18 mouse cellular contexts compared by ENCODE assay signal in genomic region chr2:126815822-126816221, GRCm38 (mm10). TPM values are rescaled to one million over a fixed set of nuclear protein-coding genes. Genes with fewer than 3 reads are reported as not detected.
A peak's percentile ranks its signal among the peaks of the same experiment; 100 is the strongest.
DNase-seq lines count a peak whose midpoint lies in the region; ATAC-seq and TF ChIP-seq lines count a peak whose summit lies in the region.
"Had no signal": no experiment of that assay in that cellular context is flagged by ENCODE, and none has a peak within 500 bp of the region (broad histone marks: within the 10 kb centered on the region; RNA-seq: fewer than 3 reads in every experiment).

No protein-coding gene starts in this region.

- no peak for ATAC-seq in heart, embryonic 14.5 days (ENCODE audit: insufficient number of reproducible peaks, insufficient read depth, low FRiP score, low read depth)
- peak; percentile 46 for ATAC-seq in liver, embryonic 15.5 days (ENCODE audit: insufficient read depth)
- no peak for ATAC-seq in forebrain, embryonic 14.5 days
- ATAC-seq: forebrain, embryonic 16.5 days had no signal

- H3K27ac ChIP-seq in heart, embryonic 14.5 days (replicated peaks in 1 of 2; ENCODE audit: control insufficient read depth in 1 of 2, insufficient read depth in 1 of 2, low read depth in 2 of 2, low read length in 2 of 2), result peak overlapping the region; percentile 8 to 67; a peak in 3 of 4 replicates
- H3K27ac ChIP-seq in liver, embryonic 15.5 days (replicated peaks), result peak overlapping the region; percentile 61
- no peak overlapping the region for H3K27ac ChIP-seq in forebrain, embryonic 14.5 days (ENCODE audit: low read depth, low read length)
- H3K27ac ChIP-seq: embryonic facial prominence, embryonic 15.5 days; hindbrain, embryonic 12.5 days; layer of hippocampus, adult 2 months had no signal

- intact Hi-C loops in heart, postnatal 25 days (cut with DNase I), result loop anchor here (10.0 kb wide), 1 partner anchor 409 kb away; no protein-coding TSS in a partner anchor
- intact Hi-C loops in left cerebral cortex, postnatal 14 days (cut with DNase I), result no loop called here

- TF ChIP-seq CTCF in brain, embryonic 14.5 days (IDR thresholded peaks at IDR 0.05; ENCODE audit: borderline replicate concordance, extremely low read depth, insufficient read depth, insufficient read length), result no peak

- H3K36me3 ChIP-seq in heart, embryonic 14.5 days (ENCODE audit: control insufficient read depth, insufficient read depth, low read length), result peaks cover 77% of the 10 kb centered on the region
- peaks cover 58% of the 10 kb centered on the region for H3K36me3 ChIP-seq in liver, embryonic 15.5 days (replicated peaks)
- H3K36me3 ChIP-seq in forebrain, embryonic 14.5 days (ENCODE audit: control insufficient read depth, insufficient read depth, low read length), result peaks cover 57% of the 10 kb centered on the region

- no peak overlapping the region for H3K9ac ChIP-seq in heart, embryonic 14.5 days (ENCODE audit: low read length)
- no peak overlapping the region for H3K9ac ChIP-seq in liver, embryonic 15.5 days
- H3K9ac ChIP-seq in forebrain, embryonic 14.5 days (ENCODE audit: low read length), result no peak overlapping the region
- H3K9ac ChIP-seq: embryonic facial prominence, embryonic 15.5 days; hindbrain, embryonic 12.5 days had no signal

- 0 out of 4 replicates have a peak, but pooled peaks cover 0 to 3% of the 10 kb centered on the region in 2 experiments for H3K4me1 ChIP-seq in heart, embryonic 14.5 days (ENCODE audit: control insufficient read depth in 2 of 2, insufficient read depth in 2 of 2, low read length in 2 of 2)
- H3K4me1 ChIP-seq in liver, embryonic 15.5 days (replicated peaks), result peaks cover 37% of the 10 kb centered on the region
- H3K4me1 ChIP-seq in forebrain, embryonic 14.5 days (ENCODE audit: control insufficient read depth, insufficient read depth, low read length), result no peaks in the 10 kb centered on the region
- H3K4me1 ChIP-seq: embryonic facial prominence, embryonic 15.5 days; hindbrain, embryonic 12.5 days had no signal

- H3K4me3 ChIP-seq in heart, embryonic 14.5 days (ENCODE audit: control insufficient read depth in 1 of 2, insufficient read depth in 1 of 2, low read depth in 1 of 2, low read length in 2 of 2), result no peak overlapping the region
- no peak overlapping the region for H3K4me3 ChIP-seq in liver, embryonic 15.5 days (replicated peaks)
- no peak overlapping the region for H3K4me3 ChIP-seq in forebrain, embryonic 14.5 days (ENCODE audit: low read depth, low read length)
- H3K4me3 ChIP-seq: embryonic facial prominence, embryonic 15.5 days; hindbrain, embryonic 12.5 days; layer of hippocampus, adult 2 months had no signal

- peak overlapping the region; percentile 26 for H3K4me2 ChIP-seq in heart, embryonic 14.5 days (ENCODE audit: low read length)
- no peak overlapping the region for H3K4me2 ChIP-seq in liver, embryonic 15.5 days
- H3K4me2 ChIP-seq in forebrain, embryonic 14.5 days (ENCODE audit: low read length), result no peak overlapping the region
- H3K4me2 ChIP-seq: embryonic facial prominence, embryonic 15.5 days; hindbrain, embryonic 12.5 days had no signal

- peak; percentile 80 for DNase-seq in heart, adult 11 months
- no peak for DNase-seq in heart, postnatal 25 days (ENCODE audit: low spot score)
- DNase-seq in brain, embryonic 14.5 days (ENCODE audit: low read depth), result peak; percentile 11
- DNase-seq in forebrain, embryonic 14.5 days (ENCODE audit: low spot score), result no peak
- DNase-seq in left cerebral cortex, postnatal 14 days (ENCODE audit: low spot score in 2 of 2), result no peak
- no peak for DNase-seq in kidney, postnatal 10 days
- DNase-seq: adrenal gland, adult 2 months; B cell, adult 2 months; cerebellum, postnatal 14 days; kidney, adult 8-10 months; lung, adult 18-20 months had no signal

- 4% methylated on average over 1 of the region's 1 CpGs for WGBS in heart, embryonic 14.5 days
- WGBS in liver, embryonic 15.5 days (ENCODE audit: insufficient replicate concordance), result 14% methylated on average over 1 of the region's 1 CpGs
- WGBS in forebrain, embryonic 14.5 days, result 49% methylated on average over 1 of the region's 1 CpGs

- no peaks in the 10 kb centered on the region for H3K27me3 ChIP-seq in heart, embryonic 14.5 days (ENCODE audit: control insufficient read depth, insufficient read depth, low read length)
- no peaks in the 10 kb centered on the region for H3K27me3 ChIP-seq in liver, embryonic 15.5 days
- no peaks in the 10 kb centered on the region for H3K27me3 ChIP-seq in forebrain, embryonic 14.5 days (replicated peaks; ENCODE audit: control insufficient read depth, insufficient read depth, low read length)
- H3K27me3 ChIP-seq: embryonic facial prominence, embryonic 15.5 days; hindbrain, embryonic 12.5 days had no signal

- TF ChIP-seq POLR2A in brain, embryonic 14.5 days (IDR thresholded peaks at IDR 0.05; ENCODE audit: borderline replicate concordance, extremely low read depth, insufficient read depth, insufficient read length, poor library complexity, severe bottlenecking), result no peak

- no peaks in the 10 kb centered on the region for H3K9me3 ChIP-seq in heart, embryonic 14.5 days (ENCODE audit: control insufficient read depth, low read length)
- no peaks in the 10 kb centered on the region for H3K9me3 ChIP-seq in liver, embryonic 15.5 days (replicated peaks)
- no peaks in the 10 kb centered on the region for H3K9me3 ChIP-seq in forebrain, embryonic 14.5 days (replicated peaks; ENCODE audit: control insufficient read depth, low read length)
- H3K9me3 ChIP-seq: embryonic facial prominence, embryonic 15.5 days; hindbrain, embryonic 12.5 days had no signal

RNA-seq across cellular contexts. Expression of gene Usp50, which starts 32.6 kb away (rescaled TPM):
- total RNA-seq in heart, postnatal 25 days (2021), result not detected
- polyA plus RNA-seq in brain, embryonic 14.5 days (2012; rRNA removed), result 1.4 and 1.9 TPM in 2 replicates
- polyA plus RNA-seq in heart, embryonic 14.5 days (2014; fragmentation: Nextera tagmentation; extraction: Ambion mirVana), result 3.0 and 3.4 TPM in 2 replicates
- 1.0 and 1.3 TPM in 2 replicates for polyA plus RNA-seq in liver, embryonic 15.5 days (2015; fragmentation: Nextera tagmentation; extraction: Ambion mirVana)
- polyA plus RNA-seq in forebrain, embryonic 14.5 days (2014; fragmentation: Nextera tagmentation; extraction: Ambion mirVana), result 2.2 and 2.3 TPM in 2 replicates
- under 1 TPM in 1 of 2 experiments, not detected in 1; 0.38 TPM for total RNA-seq in left cerebral cortex, postnatal 14 days (2021)
- total RNA-seq: adrenal gland, adult 2 months; left cerebral cortex, postnatal 10 days had no signal

Comparison
In these comparisons a context has a peak if more than half of its experiments do, and no peak if none do; other contexts are left out.
1. DNase-seq: peak in heart, adult 11 months (single experiment) and brain, embryonic 14.5 days (single experiment); none in heart, postnatal 25 days (single experiment), forebrain, embryonic 14.5 days (single experiment), left cerebral cortex, postnatal 14 days (0 of 2) and kidney, postnatal 10 days (single experiment).